Mouse (Mus musculus): Measurements from ENCODE around the gene Yju2. TPM values are rescaled to one million over a fixed set of nuclear protein-coding genes. Genes with fewer than 3 reads are reported as not detected.

Gene Yju2
- polyA plus RNA-seq, 1 experiment from 2014 or later = 21.5 TPM

DNA sequence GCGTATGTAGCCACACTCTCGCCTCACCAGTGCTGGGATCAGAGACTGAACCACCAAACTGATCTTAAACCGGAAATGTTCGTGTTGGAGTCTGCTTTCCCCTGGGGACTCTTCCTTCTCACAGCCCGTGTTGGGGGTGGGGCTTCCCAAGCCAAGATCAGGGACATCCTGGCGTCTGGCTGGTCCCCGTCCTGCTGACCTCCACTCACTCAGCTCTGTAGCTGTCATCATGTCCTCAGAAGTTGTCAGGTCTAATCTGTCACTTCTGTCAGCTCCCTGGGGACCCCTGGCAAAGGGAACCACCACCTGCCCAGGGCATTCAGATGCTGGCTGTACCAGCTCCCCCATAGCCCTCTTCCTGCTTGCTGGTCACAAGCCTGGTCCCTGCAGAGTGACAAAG, 9.3 kb downstream of the Yju2 start:
- ATAC-seq = no peak
- Histone ChIP-seq H3K4me3 (ENCODE audit: low read length) (no peak overlapping the region), H3K9me3 (ENCODE audit: control insufficient read depth, low read length) (no peaks in the 10 kb centered on the region), H3K4me2 (ENCODE audit: low read depth, low read length) (no peak overlapping the region), H3K36me3 (ENCODE audit: control insufficient read depth, insufficient read depth, low read length) (peaks cover 5% of the 10 kb centered on the region; the same call in 1 of the 2 replicates), H3K27ac (ENCODE audit: low read length) (no peak overlapping the region), H3K27me3 (replicated peaks; ENCODE audit: control insufficient read depth, insufficient read depth, low read length) (peaks cover 10% of the 10 kb centered on the region), H3K4me1 (ENCODE audit: control insufficient read depth, insufficient read depth, low read length) (peaks cover 20% of the 10 kb centered on the region), H3K9ac (ENCODE audit: low read depth, low read length) (no peak overlapping the region)
- WGBS = 55% methylated on average over 7 of the region's 7 CpGs

DNA sequence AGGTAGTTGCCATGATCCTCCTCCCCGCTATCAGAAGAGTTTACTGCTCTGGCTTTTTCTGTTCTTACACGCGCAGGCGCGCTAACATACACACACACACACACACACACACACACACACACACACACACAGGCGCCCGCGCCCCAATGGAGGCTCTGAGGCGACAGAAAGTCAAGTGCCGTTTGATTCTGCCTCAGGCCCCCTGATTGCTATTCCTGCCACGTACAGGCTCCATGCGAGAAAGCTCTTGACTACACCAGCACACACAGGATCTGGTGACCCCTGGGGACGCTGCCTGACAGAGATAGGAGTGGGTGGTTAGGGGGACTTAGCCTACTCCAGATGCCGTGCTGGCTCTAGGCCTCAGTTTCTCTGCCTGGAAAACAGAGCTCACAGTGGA, 10.7 kb downstream of the Yju2 start:
- Histone ChIP-seq H3K27me3 (replicated peaks; ENCODE audit: control insufficient read depth, insufficient read depth, low read length) (peaks cover 10% of the 10 kb centered on the region), H3K9ac (ENCODE audit: low read depth, low read length) (no peak overlapping the region), H3K36me3 (ENCODE audit: control insufficient read depth, insufficient read depth, low read length) (peaks cover 3% of the 10 kb centered on the region; the same call in 1 of the 2 replicates), H3K4me3 (ENCODE audit: low read length) (no peak overlapping the region), H3K4me2 (ENCODE audit: low read depth, low read length) (no peak overlapping the region), H3K4me1 (ENCODE audit: control insufficient read depth, insufficient read depth, low read length) (peaks cover 17% of the 10 kb centered on the region; the same call in 1 of the 2 replicates), H3K27ac (ENCODE audit: low read length) (no peak overlapping the region), H3K9me3 (ENCODE audit: control insufficient read depth, low read length) (no peaks in the 10 kb centered on the region)
- ATAC-seq = no peak
- 32% methylated on average over 14 of the region's 14 CpGs for WGBS

DNA sequence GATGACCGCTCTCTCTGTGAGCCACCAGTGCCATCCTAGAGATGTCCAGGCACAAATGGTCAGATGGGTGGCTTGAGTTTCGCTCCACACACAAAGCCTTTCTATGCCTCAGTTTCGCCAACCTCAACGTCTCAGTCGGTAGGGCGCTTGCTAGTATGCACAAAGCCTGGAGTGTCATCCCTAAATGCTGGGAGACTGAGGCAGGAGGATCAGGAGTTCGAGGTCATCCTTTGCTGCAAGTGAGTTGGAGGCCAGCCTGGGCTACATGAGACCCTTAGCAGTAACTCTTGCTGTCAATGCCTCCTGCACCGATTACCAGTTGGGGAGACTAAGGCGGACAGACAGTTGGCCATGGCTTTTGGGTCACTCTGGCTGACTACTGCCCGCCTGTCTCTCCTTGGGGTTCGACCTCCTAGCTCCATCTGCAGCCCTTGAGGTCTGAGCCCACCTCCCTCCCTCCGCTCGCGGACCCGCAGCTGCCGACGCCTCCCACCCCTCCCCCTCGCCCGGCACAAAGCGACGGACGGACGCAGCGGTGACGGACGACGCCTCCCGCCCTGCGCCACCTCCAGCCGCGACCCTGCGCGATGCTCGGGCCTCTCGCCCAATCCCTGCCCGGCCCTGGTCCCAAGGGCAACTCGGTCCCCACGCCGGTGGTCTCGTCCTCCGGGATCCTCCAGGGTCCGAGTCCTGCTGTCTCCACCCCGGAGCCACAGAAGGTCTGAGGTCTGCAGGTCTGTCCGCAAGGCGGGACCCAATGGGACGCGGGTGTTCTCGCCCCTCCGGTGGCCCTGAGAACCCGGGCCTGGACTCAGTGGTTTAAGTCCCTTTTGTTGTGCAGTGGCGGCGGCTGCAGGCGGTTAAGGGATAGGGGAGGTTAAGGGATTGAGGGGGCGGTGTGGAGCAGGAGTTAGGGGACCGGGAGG, 11.3 kb downstream of the Yju2 start, which contains the start of gene Shd:
Shd (plus strand) TSS at position 502 of the 926 bp plus-strand sequence.
- H3K36me3 ChIP-seq (ENCODE audit: control insufficient read depth, insufficient read depth, low read length) = 0 out of 2 replicates have a peak, but pooled peaks cover 2% of the 10 kb centered on the region
- ATAC-seq = peak; percentile 64
- no peaks in the 10 kb centered on the region for H3K9me3 ChIP-seq (ENCODE audit: control insufficient read depth, low read length)
- peaks cover 10% of the 10 kb centered on the region for H3K27me3 ChIP-seq (replicated peaks; ENCODE audit: control insufficient read depth, insufficient read depth, low read length)
- H3K4me2 ChIP-seq (ENCODE audit: low read depth, low read length) = peak within 1 kb of the TSS; percentile 98
- H3K4me1 ChIP-seq (ENCODE audit: control insufficient read depth, insufficient read depth, low read length) = peaks cover 17% of the 10 kb centered on the region; the same call in 1 of the 2 replicates
- 10% methylated on average over 42 of the region's 55 CpGs for WGBS
- H3K27ac ChIP-seq (ENCODE audit: low read length) = no peak within 1 kb of the TSS
- H3K9ac ChIP-seq (ENCODE audit: low read depth, low read length) = peak within 1 kb of the TSS; percentile 72
- H3K4me3 ChIP-seq (ENCODE audit: low read length) = peak within 1 kb of the TSS; percentile 57

DNA sequence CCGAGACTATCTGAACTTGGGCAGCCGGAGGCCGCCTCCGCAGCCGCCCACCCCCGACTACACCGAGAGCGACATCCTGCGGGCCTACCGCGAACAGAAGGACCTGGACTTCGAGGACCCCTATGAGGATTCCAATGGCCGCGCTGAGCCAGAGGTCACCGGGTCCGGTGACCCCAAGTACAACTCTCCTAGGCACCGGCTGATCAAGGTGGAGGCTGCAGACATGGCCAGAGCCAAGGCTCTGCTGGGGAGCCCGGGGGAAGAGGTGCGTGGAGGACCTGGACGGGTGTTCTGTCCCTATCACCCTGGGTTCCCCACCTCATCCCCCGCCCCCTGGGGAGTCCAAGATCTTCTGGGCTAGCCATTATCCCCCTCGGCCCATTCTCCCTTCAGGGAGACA, 12.6 kb downstream of the Yju2 start:
- H3K4me1 ChIP-seq (ENCODE audit: control insufficient read depth, insufficient read depth, low read length) = peaks cover 21% of the 10 kb centered on the region
- H3K27me3 ChIP-seq (replicated peaks; ENCODE audit: control insufficient read depth, insufficient read depth, low read length) = peaks cover 10% of the 10 kb centered on the region
- no peak for ATAC-seq
- H3K36me3 ChIP-seq (ENCODE audit: control insufficient read depth, insufficient read depth, low read length) = 0 out of 2 replicates have a peak, but pooled peaks cover 2% of the 10 kb centered on the region
- H3K9me3 ChIP-seq (ENCODE audit: control insufficient read depth, low read length) = no peaks in the 10 kb centered on the region
- no peak overlapping the region for H3K4me3 ChIP-seq (ENCODE audit: low read length)
- H3K9ac ChIP-seq (ENCODE audit: low read depth, low read length) = no peak overlapping the region
- 39% methylated on average over 22 of the region's 22 CpGs for whole genome bisulfite sequencing
- no peak overlapping the region for H3K27ac ChIP-seq (ENCODE audit: low read length)
- no peak overlapping the region; the same call in 1 of the 2 replicates for H3K4me2 ChIP-seq (ENCODE audit: low read depth, low read length)

DNA sequence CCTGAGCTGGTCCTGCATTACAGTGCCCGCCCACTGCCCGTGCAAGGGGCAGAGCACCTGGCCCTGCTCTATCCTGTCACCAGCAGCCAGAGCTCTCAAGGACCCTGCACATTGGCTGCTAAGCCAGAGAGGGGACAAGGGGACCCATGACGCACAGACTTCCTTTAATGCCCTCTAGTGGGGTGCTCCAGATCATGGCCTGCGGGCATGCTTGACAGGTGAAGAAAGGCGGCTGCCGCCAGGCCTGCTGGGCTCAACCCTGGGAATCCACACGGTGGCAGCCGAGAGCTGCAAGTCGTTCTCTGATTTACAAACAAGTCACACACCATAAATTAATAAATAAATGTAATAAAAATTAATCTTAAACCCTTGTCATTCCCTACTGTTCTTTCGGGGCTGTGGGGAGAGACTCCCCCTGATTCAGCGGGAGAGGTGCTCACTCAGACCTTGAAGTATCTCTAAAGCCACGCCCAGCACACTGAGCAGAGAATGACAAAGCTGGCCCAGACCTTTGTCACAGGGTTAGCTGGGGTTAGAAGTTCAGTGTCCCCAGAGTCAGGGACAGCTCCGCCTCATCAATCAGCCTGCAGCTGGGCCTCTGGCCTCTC, 17.5 kb downstream of the Yju2 start:
- no peak overlapping the region for H3K9ac ChIP-seq (ENCODE audit: low read depth, low read length)
- H3K4me1 ChIP-seq (ENCODE audit: control insufficient read depth, insufficient read depth, low read length) = peaks cover 8% of the 10 kb centered on the region
- H3K27ac ChIP-seq (ENCODE audit: low read length) = no peak overlapping the region
- ATAC-seq = peak; percentile 90
- H3K4me3 ChIP-seq (ENCODE audit: low read length) = no peak overlapping the region
- WGBS = 15% methylated on average over 13 of the region's 13 CpGs
- H3K9me3 ChIP-seq (ENCODE audit: control insufficient read depth, low read length) = no peaks in the 10 kb centered on the region
- H3K27me3 ChIP-seq (replicated peaks; ENCODE audit: control insufficient read depth, insufficient read depth, low read length) = no peaks in the 10 kb centered on the region
- H3K36me3 ChIP-seq (ENCODE audit: control insufficient read depth, insufficient read depth, low read length) = no peaks in the 10 kb centered on the region
- H3K4me2 ChIP-seq (ENCODE audit: low read depth, low read length) = peak overlapping the region; percentile 15; the same call in 1 of the 2 replicates

DNA sequence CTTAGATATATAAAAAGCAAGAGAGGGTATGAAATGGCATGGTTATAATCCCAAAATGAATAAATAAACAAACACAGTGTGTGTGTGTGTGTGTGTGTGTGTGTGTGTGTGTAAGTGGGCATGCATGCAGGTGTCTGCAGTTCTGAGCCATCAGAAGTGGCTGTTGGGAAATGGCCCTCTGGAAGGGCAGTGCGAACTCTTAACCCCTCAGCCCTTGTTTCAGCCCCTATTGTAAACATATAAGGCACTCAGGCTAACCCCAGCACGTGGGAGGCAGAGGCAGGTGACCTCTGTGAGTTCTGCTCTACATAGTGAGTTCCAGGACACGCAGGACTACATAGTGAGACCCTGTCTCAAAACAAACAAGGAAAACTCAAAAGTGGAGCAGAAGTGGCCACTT, 18.4 kb downstream of the Yju2 start:
- WGBS = 34% methylated on average over 3 of the region's 3 CpGs
- H3K4me1 ChIP-seq (ENCODE audit: control insufficient read depth, insufficient read depth, low read length) = peaks cover 8% of the 10 kb centered on the region
- H3K9ac ChIP-seq (ENCODE audit: low read depth, low read length) = no peak overlapping the region
- H3K4me2 ChIP-seq (ENCODE audit: low read depth, low read length) = no peak overlapping the region
- H3K27me3 ChIP-seq (replicated peaks; ENCODE audit: control insufficient read depth, insufficient read depth, low read length) = no peaks in the 10 kb centered on the region
- no peak overlapping the region for H3K4me3 ChIP-seq (ENCODE audit: low read length)
- ATAC-seq = no peak
- no peaks in the 10 kb centered on the region for H3K9me3 ChIP-seq (ENCODE audit: control insufficient read depth, low read length)
- no peak overlapping the region for H3K27ac ChIP-seq (ENCODE audit: low read length)
- H3K36me3 ChIP-seq (ENCODE audit: control insufficient read depth, insufficient read depth, low read length) = no peaks in the 10 kb centered on the region

DNA sequence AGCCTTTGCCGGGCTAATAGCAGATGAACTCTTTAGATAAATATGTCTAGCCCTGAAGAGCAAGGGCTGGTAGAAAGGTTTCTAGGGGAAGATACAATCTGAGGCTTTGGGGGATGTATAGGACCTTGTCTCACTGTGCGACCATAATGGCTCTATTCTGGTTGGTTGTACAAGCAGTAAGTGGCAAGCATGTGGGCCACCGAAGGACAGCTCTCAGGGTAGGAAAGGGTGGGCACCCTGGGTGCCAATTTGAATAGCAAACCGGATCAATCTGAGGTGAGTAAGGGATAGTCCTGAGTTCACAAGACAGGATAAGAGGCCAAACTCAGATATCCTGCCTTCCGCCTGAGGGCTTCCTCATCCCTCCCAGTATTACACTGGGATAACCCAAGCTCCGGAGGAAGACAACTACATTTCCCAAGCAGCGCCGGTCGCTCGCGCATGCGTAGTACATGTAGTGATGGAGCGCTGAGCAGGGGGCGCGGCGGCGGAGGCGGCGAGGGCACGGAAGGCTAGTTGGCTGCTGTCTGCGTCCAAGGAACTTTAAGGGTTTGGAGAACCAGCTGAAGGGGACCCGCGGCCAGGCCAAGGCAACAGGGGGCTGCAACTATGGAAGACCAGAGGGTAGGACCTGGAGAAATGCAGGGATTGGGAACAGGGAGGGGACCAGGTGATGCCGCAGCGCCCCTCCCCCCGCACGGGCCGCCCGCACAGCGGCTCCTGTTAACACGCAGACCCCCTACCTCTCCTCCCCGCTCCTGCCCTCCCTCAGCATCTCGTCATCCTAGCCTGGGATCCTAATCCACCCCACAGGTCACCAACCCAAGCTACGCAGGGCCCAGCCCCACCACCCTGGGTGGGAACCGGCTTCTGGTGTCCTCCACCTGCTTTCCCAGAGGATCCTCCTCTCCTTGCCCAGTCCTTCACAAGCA, 27.4 kb downstream of the Yju2 start, which contains the start of gene Fsd1:
Fsd1 (plus strand) TSS at position 480 of the 932 bp plus-strand sequence.
- Histone ChIP-seq H3K9me3 (ENCODE audit: control insufficient read depth, low read length) (no peaks in the 10 kb centered on the region; the same call in 1 of the 2 replicates), H3K4me3 (ENCODE audit: low read length) (peak within 1 kb of the TSS; percentile 49), H3K27me3 (replicated peaks; ENCODE audit: control insufficient read depth, insufficient read depth, low read length) (no peaks in the 10 kb centered on the region), H3K9ac (ENCODE audit: low read depth, low read length) (peak within 1 kb of the TSS; percentile 65), H3K4me1 (ENCODE audit: control insufficient read depth, insufficient read depth, low read length) (0 out of 2 replicates have a peak, but pooled peaks cover 7% of the 10 kb centered on the region), H3K36me3 (ENCODE audit: control insufficient read depth, insufficient read depth, low read length) (no peaks in the 10 kb centered on the region), H3K4me2 (ENCODE audit: low read depth, low read length) (peak within 1 kb of the TSS; percentile 58), H3K27ac (ENCODE audit: low read length) (no peak within 1 kb of the TSS)
- WGBS = 8% methylated on average over 35 of the region's 35 CpGs
- ATAC-seq = no peak

DNA sequence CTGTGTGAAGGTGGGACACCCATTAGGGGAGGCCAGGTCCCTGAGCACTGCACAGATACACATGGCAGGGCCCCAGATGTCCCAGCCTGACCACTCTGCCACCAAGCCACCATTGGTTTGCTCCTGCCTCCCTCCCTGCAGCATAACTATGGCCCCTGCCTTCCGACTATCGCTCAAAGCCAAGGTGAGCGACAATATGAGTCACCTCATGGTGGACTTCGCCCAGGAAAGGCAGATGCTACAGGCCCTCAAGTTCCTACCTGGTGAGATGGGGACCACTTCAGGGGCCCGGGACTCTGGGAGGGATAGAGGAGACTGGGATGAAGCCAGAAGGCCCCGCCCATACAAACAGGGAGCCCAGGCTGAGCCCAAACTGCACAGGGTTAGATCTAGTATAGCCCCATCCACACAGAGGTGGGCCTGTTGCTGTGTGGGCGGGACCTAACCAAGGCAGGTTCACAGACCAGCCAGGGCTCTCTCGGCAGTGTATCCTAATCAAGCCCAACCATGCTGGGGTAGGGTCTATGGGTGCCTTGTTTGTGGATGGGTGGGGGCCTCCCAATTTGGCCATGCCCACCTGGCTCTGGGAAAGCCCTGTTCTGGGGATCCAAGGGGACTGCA, 31.5 kb downstream of the Yju2 start:
- H3K4me3 ChIP-seq (ENCODE audit: low read length) = no peak overlapping the region
- 61% methylated on average over 8 of the region's 8 CpGs for WGBS

More for the DNA sequence above, 31.5 kb downstream of the Yju2 start:
- Histone ChIP-seq H3K4me2 (ENCODE audit: low read depth, low read length) (no peak overlapping the region), H3K4me1 (ENCODE audit: control insufficient read depth, insufficient read depth, low read length) (0 out of 2 replicates have a peak, but pooled peaks cover 7% of the 10 kb centered on the region), H3K27me3 (replicated peaks; ENCODE audit: control insufficient read depth, insufficient read depth, low read length) (no peaks in the 10 kb centered on the region), H3K9ac (ENCODE audit: low read depth, low read length) (no peak overlapping the region), H3K36me3 (ENCODE audit: control insufficient read depth, insufficient read depth, low read length) (no peaks in the 10 kb centered on the region), H3K27ac (ENCODE audit: low read length) (no peak overlapping the region), H3K9me3 (ENCODE audit: control insufficient read depth, low read length) (no peaks in the 10 kb centered on the region)
- peak; percentile 80 for ATAC-seq
